Mouse (Mus musculus): ENCODE measurements around the gene Rbbp9. TPM values are rescaled to one million over a fixed set of nuclear protein-coding genes. Genes with fewer than 3 reads are reported as not detected.

The Rbbp9 gene
- polyA plus RNA-seq, 1 experiment = 3.1 TPM

DNA sequence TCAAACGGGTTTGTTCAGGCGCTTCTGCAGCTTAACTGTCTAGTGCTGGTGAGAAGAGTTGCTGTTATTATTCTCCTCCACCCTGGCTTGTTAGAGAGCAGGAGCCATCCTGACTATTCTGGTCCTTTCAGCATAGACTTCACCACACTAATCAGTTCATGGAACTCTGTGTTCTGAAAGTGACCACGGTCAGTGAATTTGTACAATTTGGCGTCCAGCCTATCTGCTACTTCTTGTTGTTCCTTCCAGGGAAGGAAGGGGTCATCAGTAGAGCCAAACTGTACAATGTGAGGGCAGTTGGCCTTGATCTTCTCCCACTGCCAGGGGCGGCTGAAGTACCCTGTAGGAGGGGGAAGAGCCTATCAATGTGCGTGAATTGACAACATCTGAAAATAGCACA is 7.0 kb downstream of the Rbbp9 start:
- no peaks in the 10 kb centered on the region for H3K27me3 ChIP-seq (ENCODE audit: control insufficient read depth, insufficient read depth, low read length)
- peaks cover 15% of the 10 kb centered on the region for H3K36me3 ChIP-seq (ENCODE audit: control insufficient read depth, insufficient read depth, low read length)
- H3K27ac ChIP-seq (ENCODE audit: insufficient read depth, low read length) = no peak overlapping the region
- WGBS = 86% methylated on average over 6 of the region's 6 CpGs
- DNase-seq (ENCODE audit: low read depth in 1 of 2, low spot score in 2 of 2) = no peak
- H3K4me1 ChIP-seq (ENCODE audit: control insufficient read depth, insufficient read depth, insufficient read length) = no peaks in the 10 kb centered on the region
- H3K4me3 ChIP-seq (ENCODE audit: extremely low read depth, insufficient read depth, insufficient read length) = no peak overlapping the region
- TF ChIP-seq CTCF (IDR thresholded peaks at IDR 0.05; ENCODE audit: extremely low read depth, insufficient read depth, insufficient read length, insufficient replicate concordance) = no peak
- TF ChIP-seq POLR2A (IDR thresholded peaks at IDR 0.05; ENCODE audit: low read depth, low read length) = no peak

DNA sequence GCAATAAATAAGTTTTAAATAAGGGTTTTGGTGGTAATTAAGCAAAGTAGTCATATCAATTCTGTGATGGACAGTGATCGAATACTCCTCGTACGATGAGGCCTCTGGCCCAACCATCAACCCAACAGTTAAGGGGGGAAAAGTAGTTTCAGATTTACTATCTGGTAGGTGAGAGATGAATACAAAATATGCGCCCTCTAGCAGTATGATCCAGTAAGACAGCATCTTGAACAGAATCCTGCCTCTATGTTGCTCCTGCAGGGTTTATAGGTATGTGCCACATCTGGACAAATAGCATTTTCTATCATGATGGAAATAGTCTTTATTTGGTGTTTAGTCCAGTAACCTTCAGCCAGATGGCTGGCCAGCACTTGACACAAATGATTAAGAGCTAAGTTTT is 9.4 kb downstream of the Rbbp9 start:
- Histone ChIP-seq H3K27me3 (ENCODE audit: control insufficient read depth, insufficient read depth, low read length) (no peaks in the 10 kb centered on the region), H3K27ac (ENCODE audit: insufficient read depth, low read length) (no peak overlapping the region), H3K4me1 (ENCODE audit: control insufficient read depth, insufficient read depth, insufficient read length) (no peaks in the 10 kb centered on the region), H3K36me3 (ENCODE audit: control insufficient read depth, insufficient read depth, low read length) (peaks cover 29% of the 10 kb centered on the region), H3K4me3 (ENCODE audit: extremely low read depth, insufficient read depth, insufficient read length) (no peak overlapping the region)
- WGBS = 83% methylated on average over 4 of the region's 4 CpGs
- TF ChIP-seq POLR2A (IDR thresholded peaks at IDR 0.05; ENCODE audit: low read depth, low read length) (no peak), CTCF (IDR thresholded peaks at IDR 0.05; ENCODE audit: extremely low read depth, insufficient read depth, insufficient read length, insufficient replicate concordance) (no peak)
- DNase-seq (ENCODE audit: low read depth in 1 of 2, low spot score in 2 of 2) = no peak

DNA sequence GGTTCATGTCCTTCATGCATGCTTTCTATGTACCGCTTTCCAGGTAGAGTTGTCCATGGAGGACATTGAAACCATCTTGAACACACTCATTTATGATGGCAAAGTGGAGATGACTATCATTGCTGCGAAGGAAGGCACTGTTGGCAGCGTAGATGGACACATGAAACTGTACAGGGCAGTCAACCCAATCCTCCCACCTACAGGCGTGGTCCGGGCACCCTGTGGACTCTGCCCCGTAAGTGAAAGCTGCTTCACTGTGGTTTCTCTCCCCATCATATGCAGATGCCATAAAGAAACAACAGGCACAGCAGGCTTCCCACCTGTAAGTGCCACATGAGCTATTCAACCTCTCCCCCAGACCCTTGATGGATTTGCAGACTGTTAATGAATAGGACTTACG is 13.5 kb downstream of the Rbbp9 start:
- DNase-seq (ENCODE audit: low read depth in 1 of 2, low spot score in 2 of 2) = no peak
- no peaks in the 10 kb centered on the region for H3K27me3 ChIP-seq (ENCODE audit: control insufficient read depth, insufficient read depth, low read length)
- WGBS = 96% methylated on average over 7 of the region's 7 CpGs
- TF ChIP-seq CTCF (IDR thresholded peaks at IDR 0.05; ENCODE audit: extremely low read depth, insufficient read depth, insufficient read length, insufficient replicate concordance) = no peak
- TF ChIP-seq POLR2A (IDR thresholded peaks at IDR 0.05; ENCODE audit: low read depth, low read length) = no peak
- peaks cover 50% of the 10 kb centered on the region for H3K36me3 ChIP-seq (ENCODE audit: control insufficient read depth, insufficient read depth, low read length)
- H3K27ac ChIP-seq (ENCODE audit: insufficient read depth, low read length) = no peak overlapping the region
- H3K4me1 ChIP-seq (ENCODE audit: control insufficient read depth, insufficient read depth, insufficient read length) = no peaks in the 10 kb centered on the region
- H3K4me3 ChIP-seq (ENCODE audit: extremely low read depth, insufficient read depth, insufficient read length) = no peak overlapping the region

DNA sequence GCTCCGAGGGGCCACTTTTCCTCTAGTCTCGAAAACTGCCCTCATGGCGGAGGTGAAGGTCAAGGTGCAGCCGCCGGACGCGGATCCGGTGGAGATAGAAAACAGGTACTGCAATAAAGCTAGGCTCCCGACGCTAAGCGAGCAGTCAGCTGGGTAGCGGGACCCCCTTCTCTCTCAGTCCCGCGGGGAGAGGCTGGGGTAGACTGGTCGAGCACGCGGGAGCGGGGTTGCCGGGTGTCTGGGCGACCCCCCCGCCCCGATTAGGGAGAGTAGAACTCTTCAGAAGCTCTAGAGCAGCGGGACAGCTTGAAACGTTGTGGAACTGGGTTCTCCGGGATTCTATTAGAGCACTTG is 22.9 kb downstream of the Rbbp9 start:
- DNase-seq (ENCODE audit: low read depth in 1 of 2, low spot score in 2 of 2) = peak in 1 of 2 experiments; percentile 4
- no peak for TF ChIP-seq CTCF (IDR thresholded peaks at IDR 0.05; ENCODE audit: extremely low read depth, insufficient read depth, insufficient read length, insufficient replicate concordance)
- TF ChIP-seq POLR2A (IDR thresholded peaks at IDR 0.05; ENCODE audit: low read depth, low read length) = no peak
- Histone ChIP-seq H3K27ac (ENCODE audit: insufficient read depth, low read length) (peak overlapping the region; percentile 96), H3K36me3 (ENCODE audit: control insufficient read depth, insufficient read depth, low read length) (peaks cover 8% of the 10 kb centered on the region), H3K4me1 (ENCODE audit: control insufficient read depth, insufficient read depth, insufficient read length) (peaks cover 5% of the 10 kb centered on the region), H3K27me3 (ENCODE audit: control insufficient read depth, insufficient read depth, low read length) (no peaks in the 10 kb centered on the region; the same call in 1 of the 2 replicates), H3K4me3 (ENCODE audit: extremely low read depth, insufficient read depth, insufficient read length) (peak overlapping the region; percentile 78)
- 2% methylated on average over 25 of the region's 25 CpGs for WGBS

DNA sequence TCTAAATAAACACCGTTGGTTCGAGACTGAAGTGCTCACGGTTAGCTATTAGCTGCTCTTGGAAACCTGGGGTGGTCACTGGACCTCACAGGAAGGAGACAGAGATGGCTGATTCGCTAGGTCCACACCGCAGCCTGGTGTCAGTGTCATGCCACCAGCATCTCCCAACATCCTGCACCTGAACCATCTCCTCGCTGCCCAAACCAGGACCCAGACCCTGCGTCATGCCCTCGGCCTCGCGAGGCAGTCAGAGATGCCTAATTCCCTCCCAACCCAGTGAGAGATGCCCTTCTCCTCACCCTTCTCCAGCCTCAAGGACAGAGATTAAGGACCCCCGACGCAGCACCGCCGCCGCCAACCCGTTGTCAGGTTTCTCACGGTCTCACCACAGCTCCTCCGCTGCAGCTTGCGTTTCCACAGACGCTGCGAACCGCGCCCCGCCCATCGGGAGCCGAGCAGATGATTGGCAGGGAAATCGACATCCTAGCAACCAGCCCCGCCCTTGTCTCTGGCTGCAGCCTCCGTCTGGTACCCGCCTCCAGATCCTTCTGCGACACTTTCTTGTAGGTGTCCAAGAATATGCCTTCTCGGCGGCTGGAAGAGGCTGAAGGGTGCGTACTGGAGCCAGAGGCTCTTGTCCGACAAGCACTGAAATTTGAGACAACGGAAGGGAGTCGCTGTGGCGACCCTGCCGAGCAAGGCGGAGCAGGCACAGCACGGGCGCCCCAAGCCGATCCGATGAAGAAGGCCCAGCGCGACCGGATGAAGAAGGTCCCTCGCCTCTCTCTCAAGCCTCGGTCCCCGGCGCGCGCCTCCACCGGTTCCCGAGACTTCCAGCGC is 23.5 kb downstream of the Rbbp9 start, which contains the start of the genes Dzank1 and Polr3f:
TSS of gene Dzank1 (minus strand) at position 434 of the 840 bp plus-strand sequence.
TSS of gene Polr3f (plus strand) at position 738 of the 840 bp plus-strand sequence.
- 2% methylated on average over 56 of the region's 56 CpGs for WGBS
- peak within 1 kb of the TSS; percentile 96 for H3K27ac ChIP-seq (ENCODE audit: insufficient read depth, low read length)

DNA sequence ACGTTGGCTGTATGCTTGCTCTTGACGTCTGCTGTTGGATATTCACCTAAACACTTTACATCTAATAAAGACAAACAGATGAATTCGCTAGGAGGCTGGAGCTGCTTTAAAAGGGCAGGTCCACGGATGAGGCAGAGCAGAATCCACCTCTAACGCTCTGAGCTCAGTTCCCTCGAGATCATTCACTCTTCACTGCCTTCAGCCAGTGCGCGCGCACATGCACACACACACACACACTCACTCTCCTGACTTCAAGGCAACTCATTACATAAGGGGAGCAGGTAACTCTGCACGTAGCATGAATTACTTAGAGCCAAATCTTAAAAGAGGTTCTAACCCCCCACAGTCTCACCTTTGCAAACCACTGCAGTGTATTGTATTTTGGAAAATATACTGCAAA is 24.8 kb downstream of the Rbbp9 start:
- Histone ChIP-seq H3K27me3 (ENCODE audit: control insufficient read depth, insufficient read depth, low read length) (no peaks in the 10 kb centered on the region; the same call in 1 of the 2 replicates), H3K4me1 (ENCODE audit: control insufficient read depth, insufficient read depth, insufficient read length) (peaks cover 5% of the 10 kb centered on the region), H3K4me3 (ENCODE audit: extremely low read depth, insufficient read depth, insufficient read length) (no peak overlapping the region), H3K36me3 (ENCODE audit: control insufficient read depth, insufficient read depth, low read length) (peaks cover 3% of the 10 kb centered on the region; the same call in 1 of the 2 replicates), H3K27ac (ENCODE audit: insufficient read depth, low read length) (no peak overlapping the region)
- 58% methylated on average over 10 of the region's 10 CpGs for WGBS
- TF ChIP-seq POLR2A (IDR thresholded peaks at IDR 0.05; ENCODE audit: low read depth, low read length) (no peak), CTCF (IDR thresholded peaks at IDR 0.05; ENCODE audit: extremely low read depth, insufficient read depth, insufficient read length, insufficient replicate concordance) (no peak)
- no peak for DNase-seq (ENCODE audit: low read depth in 1 of 2, low spot score in 2 of 2)

More for the DNA sequence above, 23.5 kb downstream of the Rbbp9 start, which contains the start of the genes Dzank1 and Polr3f:
- H3K36me3 ChIP-seq (ENCODE audit: control insufficient read depth, insufficient read depth, low read length) = peaks cover 5% of the 10 kb centered on the region
- H3K27me3 ChIP-seq (ENCODE audit: control insufficient read depth, insufficient read depth, low read length) = no peaks in the 10 kb centered on the region; the same call in 1 of the 2 replicates
- TF ChIP-seq CTCF (IDR thresholded peaks at IDR 0.05; ENCODE audit: extremely low read depth, insufficient read depth, insufficient read length, insufficient replicate concordance) (no peak), POLR2A (IDR thresholded peaks at IDR 0.05; ENCODE audit: low read depth, low read length) (no peak; the same call in 1 of the 2 replicates)
- DNase-seq (ENCODE audit: low read depth in 1 of 2, low spot score in 2 of 2) = peak; percentile 94 to 95
- peak within 1 kb of the TSS; percentile 78 for H3K4me3 ChIP-seq (ENCODE audit: extremely low read depth, insufficient read depth, insufficient read length)
- peaks cover 5% of the 10 kb centered on the region for H3K4me1 ChIP-seq (ENCODE audit: control insufficient read depth, insufficient read depth, insufficient read length)

DNA sequence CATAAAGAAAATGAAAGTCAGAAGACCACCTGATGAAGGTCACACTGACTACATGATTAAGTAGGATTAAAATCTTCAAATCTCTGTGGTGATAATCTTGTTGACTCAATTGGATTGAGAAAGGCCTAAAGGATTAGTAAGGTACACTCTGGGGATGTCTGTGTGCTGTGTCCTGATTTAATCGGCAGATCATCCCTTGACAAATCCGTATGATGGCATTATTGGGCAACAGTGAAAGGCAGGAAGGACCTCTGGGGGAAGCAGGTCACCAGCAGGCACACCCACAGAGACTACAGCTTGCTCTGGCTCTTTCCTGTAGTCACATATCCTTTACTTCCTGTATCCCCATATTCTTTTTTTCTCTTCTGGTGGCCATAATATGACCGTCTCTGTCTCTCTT is 30.9 kb downstream of the Rbbp9 start:
- TF ChIP-seq POLR2A (IDR thresholded peaks at IDR 0.05; ENCODE audit: low read depth, low read length) = no peak
- no peak for TF ChIP-seq CTCF (IDR thresholded peaks at IDR 0.05; ENCODE audit: extremely low read depth, insufficient read depth, insufficient read length, insufficient replicate concordance)
- DNase-seq (ENCODE audit: low read depth in 1 of 2, low spot score in 2 of 2) = no peak
- no peaks in the 10 kb centered on the region for H3K27me3 ChIP-seq (ENCODE audit: control insufficient read depth, insufficient read depth, low read length)
- no peaks in the 10 kb centered on the region for H3K36me3 ChIP-seq (ENCODE audit: control insufficient read depth, insufficient read depth, low read length)
- no peak overlapping the region for H3K27ac ChIP-seq (ENCODE audit: insufficient read depth, low read length)
- WGBS = 69% methylated on average over 3 of the region's 3 CpGs
- no peak overlapping the region for H3K4me3 ChIP-seq (ENCODE audit: extremely low read depth, insufficient read depth, insufficient read length)
- H3K4me1 ChIP-seq (ENCODE audit: control insufficient read depth, insufficient read depth, insufficient read length) = no peaks in the 10 kb centered on the region
